Mouse (Mus musculus) heart, adult 2 months (tissue): ENCODE measurements around the gene Dhx36. TPM values are rescaled to one million over a fixed set of nuclear protein-coding genes. Genes with fewer than 3 reads are reported as not detected.

ENCODE experiments used
- DNase-seq, 2 experiments: peaks; one replicate each; pipeline ENCODE4 v3.0.0; 2021
- H3K27ac ChIP-seq: fragments of 200-600 bp; 2 replicates; pipeline ENCODE4 v1.8.1; 2022
- H3K27me3 ChIP-seq: fragments of 200-500 bp; 2 replicates; pipeline ENCODE4 v1.6.1; 2012; ENCODE audit warnings: mild to moderate bottlenecking, low read length, inconsistent platforms, mixed read lengths; ENCODE audit not compliant: control insufficient read depth, insufficient read depth
- H3K36me3 ChIP-seq: fragments of 200-500 bp; 2 replicates; pipeline ENCODE4 v1.6.1; 2012; ENCODE audit warnings: low read length, inconsistent platforms; ENCODE audit not compliant: control insufficient read depth, insufficient read depth
- H3K4me1 ChIP-seq: fragments of 200-500 bp; 2 replicates; pipeline ENCODE4 v1.6.1; 2011; ENCODE audit warnings: low read length; ENCODE audit not compliant: control insufficient read depth, insufficient read depth
- H3K4me3 ChIP-seq: fragments of 200-600 bp; 2 replicates; pipeline ENCODE4 v1.8.1; 2022
- H3K79me2 ChIP-seq: fragments of 200-500 bp; replicated peaks from 2 replicates; pipeline ENCODE4 v1.6.1; 2012; ENCODE audit warnings: mild to moderate bottlenecking, inconsistent platforms, low read length, moderate library complexity, mixed read lengths; ENCODE audit not compliant: control insufficient read depth, insufficient read depth
- H3K9ac ChIP-seq: fragments of 200-500 bp; 2 replicates; pipeline ENCODE4 v1.6.1; 2012; ENCODE audit warnings: low read depth, mild to moderate bottlenecking, control low read depth, inconsistent platforms, low read length, mixed read lengths
- CTCF ChIP-seq: fragments of 200-600 bp; IDR thresholded peaks from 2 replicates; pipeline ENCODE4 v1.8.1; 2022; ENCODE audit warnings: antibody characterized with exemption, mild to moderate bottlenecking, moderate library complexity
- EP300 ChIP-seq: fragments of 200-500 bp; IDR thresholded peaks from 2 replicates; pipeline ENCODE4 v1.6.1; 2011; ENCODE audit warnings: low read depth, low read length, control low read depth; ENCODE audit not compliant: insufficient read depth
- POLR2A ChIP-seq: fragments of 200-500 bp; IDR thresholded peaks from 2 replicates; pipeline ENCODE4 v1.6.1; 2011; ENCODE audit warnings: mild to moderate bottlenecking, low read depth, low read length, control low read depth; ENCODE audit not compliant: insufficient read depth
- WGBS: fragments of 180-500 bp; shearing (Covaris S2); methylation state at CpG from one replicate; pipeline ENCODE4 v1.1.7; 2018; 5-methylcytosine and 5-hydroxymethylcytosine counted together
- intact Hi-C: fragments of 180-260 bp; cut with DNase I; formaldehyde crosslinking; loops from one replicate; pipeline ENCODE4 v1.15.1; 2025
- polyA plus RNA-seq: library from polyadenylated mRNA; depleted of rRNA; stranded (reverse); fragments of >200 nt; gene quantifications from 2 replicates; pipeline ENCODE4 v1.2.3, GENCODE M21; 2012
- total RNA-seq, 2 experiments: library from RNA; stranded (reverse); gene quantifications; 2 replicates each; pipeline ENCODE4 v1.2.3; 2021

Gene Dhx36
- total and polyA plus RNA-seq, 3 experiments, result 5.0 to 17.0 (median 15.3) TPM

GRCm38 (mm10) chr3:62499327-62499726, 7.5 kb downstream of the Dhx36 start:
- intact Hi-C loops, result no loop called here
- Histone ChIP-seq H3K27me3 (no peaks in the 10 kb centered on the region), H3K4me1 (no peaks in the 10 kb centered on the region), H3K27ac (no peak overlapping the region), H3K36me3 (peaks cover 12% of the 10 kb centered on the region), H3K79me2 (no peaks in the 10 kb centered on the region), H3K4me3 (no peak overlapping the region), H3K9ac (no peak overlapping the region)
- DNase-seq, result no peak
- TF ChIP-seq EP300, result no peak
- TF ChIP-seq CTCF, result no peak
- no peak for TF ChIP-seq POLR2A
- 81% methylated on average over 4 of the region's 4 CpGs for WGBS

GRCm38 (mm10) chr3:62492568-62492967, 14.2 kb downstream of the Dhx36 start:
- H3K36me3 ChIP-seq, result peaks cover 7% of the 10 kb centered on the region

GRCm38 (mm10) chr3:62484340-62484739, 22.5 kb downstream of the Dhx36 start:
- Histone ChIP-seq H3K9ac (no peak overlapping the region), H3K27ac (no peak overlapping the region), H3K79me2 (no peaks in the 10 kb centered on the region), H3K36me3 (peaks cover 2% of the 10 kb centered on the region; the same call in 1 of the 2 replicates), H3K27me3 (no peaks in the 10 kb centered on the region), H3K4me1 (no peaks in the 10 kb centered on the region), H3K4me3 (no peak overlapping the region)
- TF ChIP-seq POLR2A (no peak), CTCF (no peak), EP300 (no peak)
- intact Hi-C loops, result no loop called here
- no peak for DNase-seq
- 95% methylated on average over 2 of the region's 2 CpGs for WGBS

More at GRCm38 (mm10) chr3:62492568-62492967, 14.2 kb downstream of the Dhx36 start:
- no peak for TF ChIP-seq POLR2A
- WGBS, result 69% methylated on average over 6 of the region's 6 CpGs
- DNase-seq, result no peak
- Histone ChIP-seq H3K79me2 (no peaks in the 10 kb centered on the region), H3K27me3 (no peaks in the 10 kb centered on the region), H3K27ac (no peak overlapping the region), H3K4me1 (no peaks in the 10 kb centered on the region), H3K4me3 (no peak overlapping the region), H3K9ac (no peak overlapping the region)
- intact Hi-C loops, result no loop called here

DNA sequence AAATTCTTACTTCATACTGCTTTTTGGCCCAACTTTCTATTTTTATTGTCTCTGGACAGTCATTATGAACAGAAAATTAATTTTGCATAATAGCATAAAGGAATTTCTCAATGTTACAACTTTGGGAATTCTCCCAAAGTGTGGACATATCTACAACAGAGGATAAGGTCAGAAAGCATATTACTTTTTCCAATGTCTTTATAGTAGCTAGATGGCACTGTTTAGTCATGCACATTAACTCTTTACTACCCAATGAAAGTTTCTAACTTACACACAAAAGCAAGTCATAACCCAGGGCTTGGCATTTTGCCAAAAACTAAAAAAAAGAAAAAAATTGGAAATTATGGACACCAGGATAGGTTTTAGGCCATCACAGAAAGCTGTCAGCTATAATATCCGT, 36.6 kb downstream of the Dhx36 start:
- no peak overlapping the region for H3K27ac ChIP-seq
- H3K36me3 ChIP-seq, result peaks cover 4% of the 10 kb centered on the region
- H3K4me3 ChIP-seq, result no peak overlapping the region
- intact Hi-C loops, result no loop called here
- H3K9ac ChIP-seq, result no peak overlapping the region
- no peaks in the 10 kb centered on the region; the same call in 1 of the 2 replicates for H3K79me2 ChIP-seq
- H3K27me3 ChIP-seq, result no peaks in the 10 kb centered on the region
- 90% methylated on average over 1 of the region's 1 CpGs for WGBS
- DNase-seq, result no peak
- TF ChIP-seq EP300 (no peak), POLR2A (no peak), CTCF (no peak)
- H3K4me1 ChIP-seq, result no peaks in the 10 kb centered on the region

- H3K4me1 ChIP-seq, result no peaks in the 10 kb centered on the region
- TF ChIP-seq CTCF, result no peak
- TF ChIP-seq POLR2A, result no peak
- TF ChIP-seq EP300, result no peak
- intact Hi-C loops, result no loop called here
- H3K36me3 ChIP-seq, result no peaks in the 10 kb centered on the region; the same call in 1 of the 2 replicates
- H3K27ac ChIP-seq, result no peak overlapping the region
- WGBS, result 67% methylated on average over 3 of the region's 3 CpGs
- DNase-seq, result no peak
- H3K79me2 ChIP-seq, result no peaks in the 10 kb centered on the region
- H3K9ac ChIP-seq, result no peak overlapping the region
- no peak overlapping the region for H3K4me3 ChIP-seq
- H3K27me3 ChIP-seq, result no peaks in the 10 kb centered on the region
These were observed 42.5 kb downstream of the Dhx36 start for GRCm38 (mm10) chr3:62464276-62464675.

GRCm38 (mm10) chr3:62459483-62459882, 47.3 kb downstream of the Dhx36 start:
- Histone ChIP-seq H3K27ac (no peak overlapping the region), H3K36me3 (no peaks in the 10 kb centered on the region; the same call in 1 of the 2 replicates), H3K27me3 (no peaks in the 10 kb centered on the region), H3K79me2 (no peaks in the 10 kb centered on the region), H3K9ac (no peak overlapping the region), H3K4me3 (no peak overlapping the region), H3K4me1 (no peaks in the 10 kb centered on the region)
- 79% methylated on average over 6 of the region's 6 CpGs for WGBS
- DNase-seq, result no peak
- TF ChIP-seq CTCF (no peak), EP300 (no peak), POLR2A (no peak)
- intact Hi-C loops, result loop anchor here (5.0 kb wide), 3 partner anchors 122 to 1217 kb away; partner anchors contain the start of gene Arhgef26
